Mouse (Mus musculus) liver, embryonic 14.5 days (tissue): Measurements from ENCODE around the gene Psmb2. TPM values are rescaled to one million over a fixed set of nuclear protein-coding genes. Genes with fewer than 3 reads are reported as not detected.

Experiments used
- ATAC-seq: fragments of 200-750 bp; cut with Nextera tagmentation; 2 replicates; pipeline ENCODE4 v1.8.0; 2017; ENCODE audit warnings: moderate number of reproducible peaks, mild to moderate bottlenecking, moderate library complexity; ENCODE audit not compliant: insufficient read depth
- DNase-seq, 3 experiments: peaks; one replicate each; pipeline ENCODE4 v3.0.0-alpha.2; 2012 to 2013; ENCODE audit warnings: low read depth in 3 of 3, low spot score in 3 of 3
- H3K27ac ChIP-seq: fragments of 300-500 bp; sonication (generic); 2 replicates; pipeline ENCODE4 v1.5.1; 2014; ENCODE audit warnings: moderate library complexity, mild to moderate bottlenecking, control low read depth, inconsistent platforms
- H3K27me3 ChIP-seq: fragments of 300-500 bp; sonication (generic); 2 replicates; pipeline ENCODE4 v1.6.1; 2014; ENCODE audit warnings: mild to moderate bottlenecking, low read length, moderate library complexity; ENCODE audit not compliant: control insufficient read depth, insufficient read depth
- H3K36me3 ChIP-seq: fragments of 300-500 bp; sonication (generic); replicated peaks from 2 replicates; pipeline ENCODE4 v1.6.1; 2014; ENCODE audit warnings: low read depth; ENCODE audit not compliant: control insufficient read depth, insufficient read depth
- H3K4me1 ChIP-seq, 2 experiments: fragments of 200-500 bp in 1 of 2; fragments of 300-500 bp in 1 of 2; sonication (generic) in 1 of 2; replicated peaks; 2 replicates each; pipeline ENCODE4 v1.6.1; 2012 to 2014; ENCODE audit warnings: antibody characterized with exemption in 1 of 2, inconsistent platforms in 1 of 2, low read length in 1 of 2; ENCODE audit not compliant: control insufficient read depth in 2 of 2, insufficient read depth in 2 of 2
- H3K4me2 ChIP-seq: fragments of 300-500 bp; sonication (generic); 2 replicates; pipeline ENCODE4 v1.6.1; 2014; ENCODE audit warnings: low read depth, mild to moderate bottlenecking, control low read depth, moderate library complexity
- H3K4me3 ChIP-seq, 2 experiments: fragments of 200-500 bp in 1 of 2; fragments of 300-500 bp in 1 of 2; sonication (generic) in 1 of 2; 2 replicates each; pipeline ENCODE4 v1.5.1; 2012 to 2014; ENCODE audit warnings: low read depth in 2 of 2, low read length in 2 of 2, mild to moderate bottlenecking in 2 of 2, control low read depth in 1 of 2, inconsistent platforms in 1 of 2, moderate library complexity in 1 of 2; ENCODE audit not compliant: insufficient read depth in 1 of 2
- H3K9ac ChIP-seq: fragments of 300-500 bp; sonication (generic); replicated peaks from 2 replicates; pipeline ENCODE4 v1.6.1; 2014; ENCODE audit warnings: mild to moderate bottlenecking, control low read depth, moderate library complexity
- H3K9me3 ChIP-seq: fragments of 300-500 bp; sonication (generic); 2 replicates; pipeline ENCODE4 v1.6.1; 2016; ENCODE audit warnings: low read length, mixed read lengths; ENCODE audit not compliant: control insufficient read depth
- CTCF ChIP-seq: IDR thresholded peaks from 2 replicates; pipeline ENCODE4 v1.5.1; 2016; ENCODE audit warnings: antibody characterized with exemption, low read depth, control low read depth
- EP300 ChIP-seq: IDR thresholded peaks from 2 replicates; pipeline ENCODE4 v1.6.1; 2016; ENCODE audit warnings: antibody characterized with exemption, low read depth
- WGBS: fragments of 180-500 bp; shearing (Covaris S2); extraction: QIAGEN DNeasy Blood & Tissue Kit; methylation state at CpG from one replicate; pipeline ENCODE4 v1.1.7; 2014; ENCODE audit not compliant: insufficient replicate concordance; 5-methylcytosine and 5-hydroxymethylcytosine counted together
- polyA plus RNA-seq, 2 experiments: library from polyadenylated mRNA; depleted of rRNA in 1 of 2; stranded (reverse) in 1 of 2; unstranded in 1 of 2; fragments of >200 nt; fragmentation: Nextera tagmentation in 1 of 2; extraction: Ambion mirVana in 1 of 2; gene quantifications; 2 replicates each; pipeline versions ENCODE4 v1.2.1 to v1.2.3; 2012 to 2014

Psmb2 gene
- polyA plus RNA-seq, 2 experiments, result 129 to 298 TPM

GRCm38 (mm10) chr4:126639339-126639738 lies 38.1 kb upstream of the Psmb2 start:
- Histone ChIP-seq H3K9ac (no peak overlapping the region), H3K4me2 (no peak overlapping the region), H3K27ac (no peak overlapping the region), H3K9me3 (no peaks in the 10 kb centered on the region), H3K4me1 (no peaks in the 10 kb centered on the region), H3K27me3 (peaks cover 3% of the 10 kb centered on the region), H3K36me3 (no peaks in the 10 kb centered on the region), H3K4me3 (no peak overlapping the region)
- ATAC-seq (no peak), DNase-seq (no peak)
- WGBS, result 52% methylated on average over 7 of the region's 7 CpGs
- TF ChIP-seq EP300, result no peak
- no peak for TF ChIP-seq CTCF

GRCm38 (mm10) chr4:126641901-126642300 lies 35.5 kb upstream of the Psmb2 start:
- no peak for TF ChIP-seq EP300
- no peak for TF ChIP-seq CTCF
- no peak for ATAC-seq
- H3K4me3 ChIP-seq, result no peak overlapping the region
- H3K27me3 ChIP-seq, result peaks cover 3% of the 10 kb centered on the region
- no peak for DNase-seq
- 32% methylated on average over 9 of the region's 9 CpGs for WGBS
- H3K4me2 ChIP-seq, result no peak overlapping the region
- H3K4me1 ChIP-seq, result no peaks in the 10 kb centered on the region
- no peak overlapping the region for H3K9ac ChIP-seq
- no peak overlapping the region for H3K27ac ChIP-seq
- no peaks in the 10 kb centered on the region for H3K36me3 ChIP-seq
- H3K9me3 ChIP-seq, result no peaks in the 10 kb centered on the region

GRCm38 (mm10) chr4:126643815-126644214 lies 33.6 kb upstream of the Psmb2 start:
- H3K4me2 ChIP-seq, result no peak overlapping the region
- H3K27ac ChIP-seq, result no peak overlapping the region
- H3K36me3 ChIP-seq, result no peaks in the 10 kb centered on the region
- no peak overlapping the region for H3K4me3 ChIP-seq
- no peak overlapping the region for H3K9ac ChIP-seq
- WGBS, result 40% methylated on average over 4 of the region's 4 CpGs
- no peaks in the 10 kb centered on the region for H3K9me3 ChIP-seq
- TF ChIP-seq EP300 (no peak), CTCF (no peak)
- no peaks in the 10 kb centered on the region for H3K4me1 ChIP-seq
- no peak for DNase-seq
- no peak for ATAC-seq
- peaks cover 3% of the 10 kb centered on the region for H3K27me3 ChIP-seq

GRCm38 (mm10) chr4:126644333-126644963 lies 33.0 kb upstream of the Psmb2 start:
- TF ChIP-seq CTCF, result no peak
- no peak for TF ChIP-seq EP300
- WGBS, result 67% methylated on average over 10 of the region's 10 CpGs
- H3K4me2 ChIP-seq, result no peak overlapping the region
- H3K9ac ChIP-seq, result no peak overlapping the region
- no peaks in the 10 kb centered on the region for H3K36me3 ChIP-seq
- H3K4me1 ChIP-seq, result no peaks in the 10 kb centered on the region
- ATAC-seq (no peak), DNase-seq (no peak)
- no peaks in the 10 kb centered on the region for H3K9me3 ChIP-seq
- no peak overlapping the region for H3K27ac ChIP-seq
- no peak overlapping the region for H3K4me3 ChIP-seq
- H3K27me3 ChIP-seq, result no peaks in the 10 kb centered on the region

- 60% methylated on average over 24 of the region's 24 CpGs for WGBS
- Histone ChIP-seq H3K36me3 (no peaks in the 10 kb centered on the region), H3K9me3 (no peaks in the 10 kb centered on the region), H3K4me1 (no peaks in the 10 kb centered on the region), H3K27me3 (no peaks in the 10 kb centered on the region), H3K4me2 (no peak overlapping the region), H3K4me3 (no peak overlapping the region), H3K9ac (no peak overlapping the region), H3K27ac (no peak overlapping the region)
- no peak for DNase-seq
- no peak for TF ChIP-seq EP300
- TF ChIP-seq CTCF, result no peak
- no peak for ATAC-seq
These were observed 29.2 kb upstream of the Psmb2 start for GRCm38 (mm10) chr4:126647996-126648910.
